Mouse (Mus musculus) 416B (cell line): ENCODE measurements around the gene Akirin1.
A peak's percentile ranks its signal among the peaks of the same experiment; 100 is the strongest.

Experiments
- DNase-seq: peaks from one replicate; pipeline ENCODE4 v3.0.0; 2011; ENCODE audit warnings: low read depth

The Akirin1 gene

DNA sequence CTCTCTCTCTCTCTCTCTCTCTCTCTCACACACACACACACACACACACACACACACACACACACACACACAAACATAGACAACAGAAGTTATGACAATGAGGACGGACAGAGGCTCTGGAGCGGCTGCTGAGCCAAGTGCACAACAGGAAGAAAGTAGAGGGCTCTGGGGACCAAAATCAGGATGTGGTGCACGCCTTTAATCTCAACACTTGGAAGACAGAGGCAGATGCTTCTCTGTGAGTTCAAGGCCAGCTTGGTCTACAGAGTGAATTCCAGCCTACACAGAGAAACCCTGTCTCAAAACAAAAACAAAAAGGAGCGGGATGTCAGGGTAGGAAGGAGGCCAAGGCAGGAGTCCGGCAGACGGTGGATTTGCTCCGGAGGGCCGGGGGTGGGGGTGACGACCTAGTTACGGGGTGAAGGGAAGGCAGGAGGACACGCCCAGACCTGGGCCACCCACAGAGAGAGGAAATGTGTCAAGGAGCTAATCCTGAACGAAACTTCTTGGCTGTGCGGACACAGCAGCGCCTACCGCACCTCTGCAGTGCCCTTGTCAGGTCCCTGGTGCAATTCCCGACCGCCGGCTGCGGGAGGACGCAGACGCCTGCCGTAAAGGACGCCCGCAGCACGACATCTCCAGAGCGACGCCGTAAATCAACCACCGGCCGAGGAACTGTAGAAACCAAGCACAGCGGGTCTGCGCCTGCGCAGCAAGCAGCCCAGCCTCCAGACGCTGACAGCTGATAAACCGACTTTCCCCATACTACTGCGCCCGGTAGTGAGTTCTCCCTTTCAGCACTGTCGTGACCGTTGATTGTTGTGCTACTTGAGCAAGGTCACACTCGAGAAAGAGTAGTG, 32.3 kb downstream of the Akirin1 start, which contains the start of gene Ndufs5:
Gene Ndufs5 (minus strand): TSS at position 629 of the 860 bp plus-strand sequence.
- DNase-seq = peak; percentile 98

DNA sequence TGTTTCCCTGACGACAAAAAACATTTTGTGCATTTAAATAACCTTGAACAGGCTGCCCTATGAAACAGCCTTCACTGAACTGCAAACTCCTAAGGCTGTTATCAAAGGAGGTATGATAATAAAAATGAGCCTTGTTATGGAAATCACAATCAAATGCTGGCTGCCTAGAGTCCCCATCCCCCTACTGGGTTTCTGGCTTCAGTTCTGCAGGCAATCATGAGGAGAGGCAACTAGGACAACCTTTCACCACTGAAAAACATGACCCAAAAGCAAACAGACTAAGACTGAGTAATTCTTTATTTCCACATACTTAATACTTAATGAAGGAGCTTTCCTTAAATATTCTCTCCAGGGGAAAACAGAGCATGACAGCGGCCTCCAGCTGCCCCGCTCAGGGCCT, 37.7 kb downstream of the Akirin1 start:
- DNase-seq = no peak

DNA sequence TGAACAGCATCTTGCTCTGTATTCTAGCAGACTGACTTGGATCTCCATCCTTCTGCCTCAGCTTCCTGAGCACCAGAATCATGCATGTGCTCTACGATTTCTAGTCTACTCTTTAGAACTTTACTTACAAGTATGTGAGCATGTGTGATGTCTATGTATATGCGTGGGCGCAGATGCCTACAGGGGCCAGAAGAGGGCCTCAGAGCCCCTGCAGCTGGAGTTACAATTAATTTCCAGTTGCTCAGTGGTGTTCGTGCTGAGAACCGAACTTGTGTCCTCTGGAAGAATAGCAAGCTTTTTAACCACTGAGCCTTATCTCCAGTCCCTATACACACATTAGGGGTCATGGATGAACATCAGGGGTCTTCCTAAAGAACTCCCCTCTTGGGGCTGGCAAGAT, 42.8 kb downstream of the Akirin1 start:
- peak; percentile 13 for DNase-seq

DNA sequence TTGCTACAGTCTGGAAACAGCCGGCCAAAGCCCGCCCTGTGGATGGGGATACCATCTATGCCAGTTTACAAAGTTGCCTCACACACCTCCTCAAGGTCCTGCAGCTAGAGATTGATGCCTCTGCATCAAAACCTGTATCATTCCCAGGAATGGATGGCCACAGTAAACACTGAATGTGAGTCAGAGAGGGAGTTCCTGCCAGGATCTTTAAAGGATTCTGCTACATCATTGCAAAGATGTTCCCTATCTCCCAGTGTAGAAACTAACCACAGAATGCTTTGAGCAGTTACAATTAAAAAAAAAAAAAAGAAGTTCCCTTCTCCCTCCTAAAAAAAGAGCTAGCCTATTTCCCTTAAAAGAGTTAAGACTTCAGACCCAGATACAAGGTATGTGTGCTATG, 44.8 kb downstream of the Akirin1 start:
- DNase-seq = no peak

DNA sequence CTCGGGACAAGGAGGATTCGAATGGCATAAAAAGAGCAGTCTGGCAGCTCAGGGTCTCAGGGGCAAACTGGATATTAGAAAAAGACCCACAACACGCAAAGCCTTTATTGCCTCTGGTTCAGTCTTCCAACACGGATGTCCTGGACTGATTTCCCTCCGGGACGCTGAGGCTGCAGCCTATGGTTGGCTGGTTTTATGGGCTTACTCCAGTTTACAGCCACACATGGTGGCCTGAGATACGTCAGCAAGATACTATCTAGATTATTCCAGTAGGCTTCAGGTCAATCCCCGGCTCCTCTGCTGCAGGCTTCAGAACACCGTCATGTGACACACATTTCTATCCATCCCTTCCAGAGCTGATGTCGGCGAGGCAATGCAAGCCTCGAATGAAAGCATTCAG, 56.8 kb downstream of the Akirin1 start:
- no peak for DNase-seq

DNA sequence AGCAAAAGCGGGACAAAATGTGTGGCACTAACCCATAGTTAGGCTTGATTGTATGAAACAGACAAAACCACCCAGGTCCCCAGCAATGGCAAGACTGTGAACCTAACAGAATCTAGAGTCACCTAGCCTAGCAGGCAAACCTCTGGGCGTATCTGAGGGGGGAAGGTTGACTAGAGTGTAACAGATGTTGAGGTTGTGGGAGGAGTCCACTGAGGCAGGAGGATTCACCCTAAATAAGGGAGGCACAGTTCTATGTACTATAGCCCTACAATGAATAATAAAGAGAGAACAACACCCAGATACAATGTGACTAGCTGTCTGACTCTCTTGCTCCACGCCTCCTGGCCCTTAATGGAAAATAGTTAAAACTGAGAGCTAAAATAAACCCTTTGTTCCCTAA, 58.1 kb downstream of the Akirin1 start:
- no peak for DNase-seq

DNA sequence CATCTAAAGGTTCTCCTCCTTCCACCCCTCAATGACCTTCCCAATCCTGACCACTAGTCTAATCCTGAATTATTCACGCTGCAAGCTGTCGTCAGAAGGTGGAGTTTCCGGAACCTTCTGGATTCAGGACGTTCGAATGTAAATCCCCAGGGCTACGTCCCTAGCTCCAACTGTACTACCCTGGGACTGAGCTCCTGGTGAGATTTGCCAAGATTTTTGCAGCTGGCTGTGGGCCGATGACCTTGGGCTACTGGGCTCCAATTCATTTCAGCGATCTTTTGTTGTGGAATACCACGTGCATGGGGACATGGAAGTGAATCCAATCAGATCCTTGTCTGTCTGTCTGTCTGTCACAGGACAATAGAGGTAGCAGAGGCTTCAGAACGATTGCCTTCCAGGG, 59.8 kb downstream of the Akirin1 start:
- no peak for DNase-seq

DNA sequence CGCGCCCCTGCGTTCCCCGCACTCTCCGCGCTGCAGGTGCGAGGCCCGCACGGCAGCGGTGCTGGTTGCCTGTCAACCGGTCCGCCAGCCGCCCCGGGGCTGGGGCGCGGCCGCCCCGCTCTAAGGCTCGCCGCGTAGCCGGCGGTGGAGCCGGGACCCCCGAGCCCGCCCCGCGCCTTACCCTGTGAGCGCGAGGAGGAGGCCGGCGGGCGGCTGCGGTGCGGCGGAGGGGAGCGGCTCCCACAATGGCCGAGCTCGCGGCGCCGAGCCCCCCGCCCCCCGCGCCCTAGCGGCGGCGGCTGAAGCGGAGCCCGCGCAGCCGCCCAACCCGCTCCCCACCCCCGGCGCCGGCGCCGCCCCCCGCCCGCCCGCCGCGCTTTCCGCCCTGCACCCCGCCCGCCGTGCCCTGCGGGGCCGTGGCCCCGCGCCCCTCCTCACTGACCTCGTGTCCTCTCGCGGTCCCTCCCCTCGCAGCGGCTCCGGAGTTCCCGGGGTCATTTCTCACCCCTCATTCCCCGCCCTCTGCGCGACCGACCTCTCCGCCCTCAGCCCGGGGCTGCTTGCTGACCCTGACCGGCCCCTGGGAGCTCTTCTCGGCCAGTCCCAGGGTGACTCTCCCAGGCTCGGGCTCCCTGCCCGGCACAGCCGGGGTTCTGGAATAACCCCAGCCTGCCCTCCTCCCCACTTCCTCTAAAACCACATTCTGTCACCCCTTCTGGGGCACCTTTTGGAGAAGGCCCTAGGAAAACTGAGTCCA, 62.9 kb downstream of the Akirin1 start:
- DNase-seq = no peak

DNA sequence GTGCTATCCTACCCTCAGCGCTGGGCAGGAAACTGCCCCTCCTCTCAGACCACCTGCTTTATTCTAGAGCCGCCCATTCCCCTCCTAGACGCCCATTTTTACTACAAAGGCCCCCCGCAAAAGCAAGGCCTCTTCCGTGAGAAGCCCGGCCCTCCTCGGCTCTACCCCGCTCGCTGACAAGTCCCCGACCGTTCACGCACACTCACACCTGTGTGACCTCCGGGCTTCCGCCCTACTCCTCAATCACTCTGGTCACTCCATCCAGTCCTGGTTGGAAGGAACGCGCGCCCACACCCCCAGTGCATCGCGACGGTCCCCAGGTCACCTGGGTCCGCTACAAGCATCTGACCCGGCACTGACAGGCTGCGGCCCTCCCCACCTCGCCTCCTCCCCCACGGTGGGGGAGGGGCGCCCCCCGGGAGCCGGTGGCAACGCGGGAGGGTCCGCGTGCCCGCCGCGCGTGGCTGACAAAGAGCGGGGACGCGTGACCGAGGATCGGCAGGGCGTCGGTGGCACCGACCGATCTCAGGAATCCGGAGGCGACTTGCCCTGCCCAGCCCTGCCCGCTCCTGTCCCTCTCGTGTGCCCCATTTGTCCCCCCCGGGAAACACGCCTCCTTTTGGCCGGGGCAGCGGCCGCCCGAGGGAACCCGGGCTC, 63.6 kb downstream of the Akirin1 start:
- no peak for DNase-seq

DNA sequence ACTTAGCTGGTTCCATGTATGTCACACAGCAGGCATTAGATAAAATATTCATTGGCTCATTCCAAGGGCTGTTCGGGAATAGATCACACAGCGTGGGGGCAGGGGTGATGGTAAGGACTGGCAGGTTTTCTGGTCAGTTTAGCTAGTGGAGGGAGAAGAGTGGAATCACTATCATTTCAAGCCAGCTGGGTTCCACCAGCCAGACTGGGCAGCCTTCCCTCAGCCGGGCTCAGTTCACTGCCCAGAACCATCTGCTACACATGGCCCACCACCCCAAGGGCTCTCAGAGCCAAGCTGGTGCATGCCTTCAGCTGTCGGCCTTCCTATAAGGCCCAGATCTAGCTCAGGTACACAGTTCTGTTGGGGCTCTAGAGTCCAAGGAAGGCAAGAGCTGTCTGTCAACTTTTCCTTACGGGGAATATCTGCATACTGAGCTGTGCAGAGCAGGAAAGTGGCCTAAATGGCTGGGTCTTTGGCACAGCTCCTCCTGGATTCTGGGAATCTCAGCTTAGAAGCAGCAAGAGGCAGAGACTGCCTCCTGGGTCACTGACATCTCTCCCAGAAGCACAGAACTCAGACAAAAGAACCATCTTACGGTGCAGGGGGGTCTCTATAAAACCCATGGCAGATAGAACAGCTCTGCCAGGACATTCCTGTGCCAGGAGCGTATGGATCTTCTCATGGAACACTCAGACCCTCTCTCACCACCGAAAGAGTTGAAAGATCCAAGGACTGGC, 64.5 kb downstream of the Akirin1 start:
- no peak for DNase-seq

DNA sequence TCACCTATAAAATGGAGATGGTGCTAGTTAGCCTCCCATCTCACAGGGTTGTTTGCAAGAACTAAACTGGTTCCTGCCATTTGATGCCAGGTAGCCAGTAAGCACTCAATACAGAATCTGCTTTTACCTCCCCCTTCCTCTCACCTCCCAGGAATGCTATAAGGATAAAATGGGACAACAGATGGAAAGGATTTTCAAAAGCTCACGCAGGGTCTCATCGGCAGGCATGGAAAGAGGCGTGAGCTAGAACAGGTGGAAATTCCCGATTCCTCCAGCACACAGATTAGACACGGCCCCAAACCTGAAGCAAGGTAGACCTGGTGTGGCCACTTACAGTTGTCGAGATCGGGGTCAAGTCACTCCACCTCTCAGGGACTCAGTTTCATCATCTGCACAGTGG, 65.1 kb downstream of the Akirin1 start:
- DNase-seq = no peak
